Mouse (Mus musculus) T-helper 1 cell (primary cell): ENCODE data around the gene Rbm28.

Source experiments
- in situ Hi-C: fragments of 300-600 bp; cut with MboI, MseI; formaldehyde crosslinking; loops from one replicate; pipeline ENCODE4 v1.15.1; 2025; ENCODE audit warnings: high pct_unique_total_duplicates

Rbm28 gene

DNA sequence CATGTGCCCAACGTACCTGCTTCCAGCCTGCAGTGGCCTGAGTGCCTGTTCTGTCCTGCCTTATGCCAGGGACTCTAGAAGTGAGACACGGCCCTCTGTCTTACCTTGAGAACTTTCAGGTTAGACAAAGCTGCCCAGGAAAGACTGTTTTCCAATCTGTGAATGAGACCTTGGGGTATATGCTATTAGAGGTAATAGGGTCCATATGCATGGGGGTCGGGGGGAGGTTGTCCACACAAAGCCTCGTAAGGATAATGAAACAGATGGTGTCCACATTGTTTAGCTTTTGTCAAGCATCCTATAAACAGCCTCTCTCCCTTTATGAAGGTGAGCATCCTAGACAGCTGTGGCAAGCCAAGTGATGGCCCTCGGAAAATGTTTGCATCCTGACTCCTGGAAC, 30.3 kb upstream of the Rbm28 start:
- in situ Hi-C loops: no loop called here

GRCm38 (mm10) chr6:29193961-29194750, 29.4 kb upstream of the Rbm28 start:
- in situ Hi-C loops: no loop called here

GRCm38 (mm10) chr6:29187936-29188335, 23.1 kb upstream of the Rbm28 start:
- in situ Hi-C loops: no loop called here

- in situ Hi-C loops: no loop called here
These were observed 15.0 kb upstream of the Rbm28 start for GRCm38 (mm10) chr6:29179843-29180242.

- in situ Hi-C loops: no loop called here
These were observed 14.3 kb upstream of the Rbm28 start, which contains the start of gene Prrt4 for GRCm38 (mm10) chr6:29178888-29179658. Gene Prrt4 (minus strand): TSS chr6:29179584.

DNA sequence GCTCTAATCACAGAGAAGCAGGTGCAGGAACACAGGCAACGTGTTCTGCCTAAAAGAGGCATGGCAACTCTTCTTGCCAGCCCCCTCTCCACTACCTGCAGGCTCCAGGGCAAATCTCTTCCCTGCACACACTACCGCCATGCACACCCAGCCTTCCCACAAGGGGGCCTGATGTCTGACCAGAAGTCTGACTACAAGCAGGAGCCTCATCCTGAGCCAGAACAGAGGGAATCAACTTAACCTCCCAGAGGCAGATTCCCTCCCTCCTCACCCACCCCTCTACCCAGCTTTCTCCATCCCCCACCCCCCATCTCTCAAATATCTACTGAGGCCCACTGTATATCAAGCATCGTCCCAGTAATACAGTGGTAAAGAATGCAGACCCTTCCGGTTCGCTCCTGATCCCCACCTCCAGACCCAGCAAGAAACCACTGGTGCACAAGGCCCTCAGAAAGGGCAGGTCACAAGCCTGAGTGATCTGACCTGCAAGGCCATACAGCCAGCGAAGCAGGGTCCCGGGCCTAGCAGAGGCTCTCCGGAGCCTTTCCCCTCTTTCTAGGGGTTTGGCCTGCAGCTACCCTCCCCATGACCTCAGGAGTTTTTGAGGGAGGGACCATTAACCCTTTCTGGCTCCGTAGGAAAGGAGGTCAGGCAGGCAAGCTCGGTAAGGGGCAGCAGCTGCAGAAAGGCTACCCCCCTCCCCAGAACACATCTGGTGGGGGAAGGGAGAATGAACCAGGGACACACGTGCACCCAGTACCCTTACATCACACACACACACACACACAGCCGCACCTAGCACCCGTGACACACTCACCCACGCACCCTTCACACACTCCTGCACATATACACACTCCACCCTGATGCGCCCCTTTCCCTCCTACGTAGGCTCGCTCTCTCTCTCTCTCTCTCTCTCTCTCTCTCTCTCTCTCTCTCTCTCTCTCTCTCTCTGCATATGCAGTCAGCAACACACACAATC, 13.4 kb upstream of the Rbm28 start:
- in situ Hi-C loops: no loop called here

DNA sequence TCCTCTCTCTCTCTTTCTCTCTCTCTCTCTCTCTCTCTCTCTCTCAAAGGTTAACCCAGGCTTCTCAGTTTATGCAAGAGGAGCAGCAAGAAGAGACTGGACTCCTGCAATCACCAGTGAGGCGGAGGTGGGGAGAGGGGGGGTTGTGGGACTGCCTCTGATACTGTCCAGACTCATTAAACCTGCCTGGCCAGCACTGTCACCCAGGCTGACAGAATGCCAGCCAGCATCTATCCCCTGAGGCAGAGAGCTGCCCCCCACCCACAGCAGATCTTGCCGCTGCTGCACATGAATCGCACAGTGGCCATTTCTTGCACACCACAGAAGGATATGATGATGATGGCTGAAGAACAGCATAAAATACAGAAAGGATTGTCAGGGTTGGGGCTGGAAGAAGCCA, 10.3 kb upstream of the Rbm28 start:
- in situ Hi-C loops: no loop called here

DNA sequence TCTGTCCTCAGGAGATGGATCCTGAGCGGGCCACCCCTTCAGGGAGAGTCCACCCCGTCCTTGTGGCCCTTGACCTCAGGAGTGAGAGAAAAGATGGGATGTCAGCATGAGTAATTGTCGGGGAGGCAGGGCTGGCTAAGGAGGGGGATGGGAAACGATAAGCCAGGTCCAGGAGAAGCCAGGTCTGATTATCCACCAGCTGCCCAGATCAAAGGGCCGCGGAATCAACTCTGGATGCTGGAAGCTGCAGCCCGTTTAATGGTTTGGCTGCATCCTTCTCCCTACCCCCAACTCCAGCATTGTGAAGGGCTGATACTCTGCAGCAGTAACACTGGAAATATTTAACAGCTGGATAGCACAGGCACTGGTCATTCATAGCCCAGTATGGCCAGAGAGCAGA, 9.6 kb upstream of the Rbm28 start:
- in situ Hi-C loops: no loop called here

GRCm38 (mm10) chr6:29170952-29171388, 6.2 kb upstream of the Rbm28 start:
- in situ Hi-C loops: no loop called here

GRCm38 (mm10) chr6:29170063-29170921, 5.5 kb upstream of the Rbm28 start:
- in situ Hi-C loops: no loop called here

DNA sequence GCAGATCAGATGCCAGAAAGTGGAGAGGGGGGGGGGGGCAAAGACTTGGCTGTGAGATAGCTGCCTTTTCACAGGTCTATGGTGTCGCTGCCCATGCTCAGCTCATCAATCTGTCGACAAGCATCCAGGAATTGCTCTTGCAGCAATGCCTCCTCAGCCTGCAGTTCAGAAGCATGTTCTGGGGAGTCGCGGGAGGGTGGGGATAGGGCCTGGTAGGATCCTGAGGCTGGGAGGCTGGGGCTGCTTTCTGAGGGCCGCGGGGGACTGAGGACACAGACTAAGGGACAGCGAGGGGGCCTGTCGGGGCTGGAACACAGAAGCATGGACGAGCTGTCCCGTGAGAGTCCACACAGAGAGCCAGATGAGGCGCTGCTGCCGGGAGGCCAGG, 4.9 kb upstream of the Rbm28 start:
- in situ Hi-C loops: loop anchor here (5.0 to 10.0 kb wide), 2 partner anchors 33 to 75 kb away; no protein-coding TSS in a partner anchor

DNA sequence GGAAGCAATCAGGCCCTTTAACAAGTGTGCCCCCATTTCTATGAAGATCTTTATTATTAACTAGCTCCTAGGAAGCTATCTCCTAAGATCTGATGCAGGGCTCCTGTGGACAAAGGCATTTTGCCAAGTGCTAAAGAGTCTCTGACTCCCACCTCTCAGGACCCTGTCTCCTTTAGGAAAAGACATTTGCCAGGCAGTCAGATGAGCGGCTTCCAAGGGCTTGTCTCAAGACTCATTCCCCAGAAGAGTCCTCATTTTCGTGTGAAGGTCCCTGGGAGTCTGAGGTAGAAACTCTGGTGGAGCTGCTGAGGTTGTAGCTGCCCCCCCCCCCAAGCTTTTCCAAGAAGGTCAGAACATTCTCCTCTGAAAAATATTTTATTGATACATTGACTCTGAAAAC, 4.1 kb upstream of the Rbm28 start:
- in situ Hi-C loops: loop anchor here (5.0 to 10.0 kb wide), 2 partner anchors 33 to 76 kb away; no protein-coding TSS in a partner anchor

DNA sequence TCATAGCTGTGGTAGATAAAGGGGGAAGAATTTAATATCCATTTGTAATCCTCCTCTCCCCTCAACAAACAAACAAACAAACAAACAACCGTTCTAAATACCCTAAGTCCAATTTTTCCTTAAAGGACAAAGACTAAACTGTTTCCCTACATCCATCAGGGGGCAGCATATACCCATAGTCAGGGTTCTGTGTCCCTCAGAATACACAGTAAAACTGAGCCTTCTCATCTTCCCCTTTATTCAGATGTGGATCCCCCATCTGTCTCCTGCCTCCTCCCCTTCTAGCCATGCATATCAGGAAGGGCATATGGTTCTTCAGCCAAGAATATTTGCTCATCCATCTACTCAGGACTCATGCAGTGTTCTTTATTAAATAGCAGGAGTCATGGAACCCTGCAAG, 1.4 kb upstream of the Rbm28 start:
- in situ Hi-C loops: loop anchor here (5.0 to 10.0 kb wide), 2 partner anchors 36 to 79 kb away; no protein-coding TSS in a partner anchor

GRCm38 (mm10) chr6:29161291-29161690, 3.5 kb downstream of the Rbm28 start:
- in situ Hi-C loops: loop anchor here (10.0 kb wide), 1 partner anchor 84 kb away; no protein-coding TSS in a partner anchor

DNA sequence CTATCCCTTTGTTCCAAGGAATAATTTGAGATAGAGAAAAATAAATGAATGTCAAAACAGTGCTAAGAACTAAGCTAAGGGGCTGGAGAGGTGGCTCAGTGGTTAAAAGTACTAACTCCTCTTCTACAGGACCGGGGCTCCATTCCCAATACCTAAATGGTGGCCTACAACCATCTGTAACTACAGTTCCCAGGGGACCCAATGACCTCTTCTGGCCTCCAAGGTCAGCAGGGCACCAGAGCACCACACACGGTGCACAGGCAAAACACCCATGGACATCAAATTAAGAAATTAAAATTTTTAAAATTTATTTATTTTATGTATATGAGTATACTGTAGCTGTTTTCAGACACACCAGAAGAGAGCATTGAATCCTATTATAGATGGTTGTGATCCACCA, 4.0 kb downstream of the Rbm28 start:
- in situ Hi-C loops: loop anchor here (10.0 kb wide), 1 partner anchor 84 kb away; no protein-coding TSS in a partner anchor

DNA sequence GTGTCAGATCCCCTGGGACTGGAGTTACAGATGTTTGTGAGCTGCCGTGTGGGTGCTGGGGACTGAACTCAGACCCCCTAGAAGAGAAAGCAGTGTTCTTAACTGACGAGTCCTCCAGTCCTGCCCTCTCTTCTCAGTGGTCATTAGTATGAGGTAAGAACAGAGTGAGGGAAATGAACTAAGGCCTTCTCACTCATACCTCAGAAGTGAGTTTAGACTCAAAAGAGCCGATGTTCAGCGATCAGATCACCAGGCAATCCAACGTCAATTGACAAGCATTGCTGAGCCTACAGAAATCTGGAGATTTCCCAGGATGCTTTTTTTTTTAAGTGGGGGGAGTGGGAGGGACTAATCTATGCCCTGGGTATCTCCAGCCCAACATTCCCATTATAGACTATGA, 8.5 kb downstream of the Rbm28 start:
- in situ Hi-C loops: no loop called here

GRCm38 (mm10) chr6:29150001-29150400, 14.8 kb downstream of the Rbm28 start:
- in situ Hi-C loops: no loop called here

DNA sequence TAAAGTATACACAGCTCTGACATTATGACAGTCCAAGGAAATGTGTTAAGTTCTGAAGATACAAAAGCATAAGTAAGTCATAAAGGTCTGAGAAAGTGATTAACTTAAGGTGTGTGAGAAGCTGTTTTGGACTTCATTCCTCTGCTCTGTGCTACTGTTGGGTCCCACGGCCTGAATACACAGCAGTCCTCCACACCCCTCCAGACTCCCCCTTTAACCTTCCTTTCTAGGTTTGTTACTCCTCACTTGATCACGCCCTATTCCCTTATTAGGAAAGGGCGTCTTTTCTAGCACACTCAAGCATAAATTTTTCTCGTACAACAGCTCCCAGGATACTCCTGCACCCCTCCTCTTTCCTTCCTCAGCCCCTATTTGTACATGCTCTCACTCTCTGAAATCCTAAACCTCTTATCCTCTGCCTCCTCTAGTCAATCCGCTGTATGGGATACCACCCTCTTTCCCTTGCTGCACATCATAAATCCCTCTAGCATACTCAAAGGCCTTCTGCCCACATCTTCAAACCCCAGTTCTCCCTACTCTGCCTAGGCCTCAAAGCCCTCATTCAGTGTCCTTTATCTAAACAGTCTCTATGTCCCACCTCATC, 17.3 kb downstream of the Rbm28 start:
- in situ Hi-C loops: no loop called here

DNA sequence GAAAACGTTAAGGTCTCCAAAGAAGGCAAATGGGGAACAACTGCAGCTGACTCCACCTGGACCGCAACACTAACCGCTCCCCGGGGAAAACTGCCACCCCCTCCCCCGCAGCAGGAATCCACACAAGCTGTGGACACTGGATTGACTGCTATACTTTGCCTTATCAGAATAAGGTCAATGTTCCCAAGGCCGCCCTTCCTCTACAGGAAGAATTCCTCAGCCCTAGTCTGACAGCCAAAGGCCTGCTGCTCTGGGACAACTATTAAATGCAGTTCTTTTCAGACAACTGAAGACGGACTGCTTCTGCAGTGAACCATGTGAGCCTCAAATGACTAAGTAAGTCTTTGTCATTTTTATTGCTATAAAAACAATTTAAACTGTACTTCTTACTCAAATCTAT, 18.2 kb downstream of the Rbm28 start:
- in situ Hi-C loops: no loop called here
